ENCODE assay signal across 9 mouse cellular contexts in genomic region chr6:134631947-134632687, GRCm38 (mm10). TPM values are rescaled to one million over a fixed set of nuclear protein-coding genes. Genes with fewer than 3 reads are reported as not detected.
DNase-seq lines count a peak whose midpoint lies in the region; ATAC-seq and TF ChIP-seq lines count a peak whose summit lies in the region.
"Had no signal": no experiment of that assay in that cellular context is flagged by ENCODE, and none has a peak within 500 bp of the region (broad histone marks: within the 10 kb centered on the region; RNA-seq: fewer than 3 reads in every experiment).

Gene Mansc1, minus strand, starts transcription at chr6:134632488.

- peak within 1 kb of the TSS; percentile 94 for H3K4me2 ChIP-seq in embryonic facial prominence, embryonic 13.5 days
- peak within 1 kb of the TSS; percentile 74 for H3K4me2 ChIP-seq in liver, embryonic 12.5 days
- peak within 1 kb of the TSS; percentile 98 for H3K4me2 ChIP-seq in midbrain, postnatal 0 days (ENCODE audit: low read depth, low read length, poor library complexity, severe bottlenecking)

- peaks cover 32% of the 10 kb centered on the region for H3K27me3 ChIP-seq in embryonic facial prominence, embryonic 13.5 days
- peaks cover 9% of the 10 kb centered on the region for H3K27me3 ChIP-seq in heart, embryonic 10.5 days (ENCODE audit: insufficient read depth, poor library complexity, severe bottlenecking)
- peaks cover 36% of the 10 kb centered on the region for H3K27me3 ChIP-seq in liver, embryonic 12.5 days (replicated peaks)
- peaks cover 9% of the 10 kb centered on the region; the same call in 1 of the 2 replicates for H3K27me3 ChIP-seq in midbrain, postnatal 0 days (ENCODE audit: insufficient read depth, low read length)
- H3K27me3 ChIP-seq: Patski had no signal

- no peak within 1 kb of the TSS for H3K27ac ChIP-seq in embryonic facial prominence, embryonic 13.5 days
- peak within 1 kb of the TSS; percentile 89 for H3K27ac ChIP-seq in heart, embryonic 10.5 days
- H3K27ac ChIP-seq in liver, embryonic 12.5 days: no peak within 1 kb of the TSS
- H3K27ac ChIP-seq in midbrain, postnatal 0 days (ENCODE audit: low read depth, low read length): no peak within 1 kb of the TSS

- peak; percentile 32; the same call in 1 of the 2 replicates for ATAC-seq in embryonic facial prominence, embryonic 13.5 days (ENCODE audit: insufficient number of reproducible peaks, insufficient read depth, low FRiP score, low TSS enrichment, low read depth)
- ATAC-seq in liver, embryonic 12.5 days: 0 out of 2 replicates have a peak, but pooled peaks have one; percentile 37
- ATAC-seq in midbrain, postnatal 0 days (ENCODE audit: low FRiP score): peak; percentile 48
- ATAC-seq: Patski had no signal

- H3K4me3 ChIP-seq in embryonic facial prominence, embryonic 13.5 days: peak within 1 kb of the TSS; percentile 57
- peak within 1 kb of the TSS; percentile 78 for H3K4me3 ChIP-seq in heart, embryonic 10.5 days
- H3K4me3 ChIP-seq in liver, embryonic 12.5 days: peak within 1 kb of the TSS; percentile 54
- peak within 1 kb of the TSS; percentile 51 for H3K4me3 ChIP-seq in midbrain, postnatal 0 days (ENCODE audit: low read depth, low read length)

- 1% methylated on average over 46 of the region's 46 CpGs for WGBS in embryonic facial prominence, embryonic 13.5 days
- 1% methylated on average over 46 of the region's 46 CpGs for WGBS in heart, embryonic 10.5 days
- 3% methylated on average over 46 of the region's 46 CpGs for WGBS in liver, embryonic 12.5 days (ENCODE audit: insufficient replicate concordance)
- 1% methylated on average over 46 of the region's 46 CpGs for WGBS in midbrain, postnatal 0 days

- H3K4me1 ChIP-seq in embryonic facial prominence, embryonic 13.5 days: peaks cover 11% of the 10 kb centered on the region
- H3K4me1 ChIP-seq in heart, embryonic 10.5 days: peaks cover 6% of the 10 kb centered on the region; the same call in 1 of the 2 replicates
- peaks cover 6% of the 10 kb centered on the region; the same call in 1 of the 2 replicates for H3K4me1 ChIP-seq in liver, embryonic 12.5 days
- peaks cover 7% of the 10 kb centered on the region; the same call in 1 of the 2 replicates for H3K4me1 ChIP-seq in midbrain, postnatal 0 days (ENCODE audit: insufficient read depth, low read length)

- peak within 1 kb of the TSS; percentile 73 for H3K9ac ChIP-seq in embryonic facial prominence, embryonic 13.5 days
- H3K9ac ChIP-seq in liver, embryonic 12.5 days: peak within 1 kb of the TSS; percentile 42; the same call in 1 of the 2 replicates
- peak within 1 kb of the TSS; percentile 50 for H3K9ac ChIP-seq in midbrain, postnatal 0 days (replicated peaks; ENCODE audit: low read length, poor library complexity, severe bottlenecking)

- no peaks in the 10 kb centered on the region for H3K9me3 ChIP-seq in embryonic facial prominence, embryonic 13.5 days
- no peaks in the 10 kb centered on the region for H3K9me3 ChIP-seq in heart, embryonic 10.5 days
- no peaks in the 10 kb centered on the region for H3K9me3 ChIP-seq in liver, embryonic 12.5 days (replicated peaks)
- no peaks in the 10 kb centered on the region for H3K9me3 ChIP-seq in midbrain, postnatal 0 days (ENCODE audit: low read length)

- DNase-seq in CD4-positive helper T cell, adult 2 months (ENCODE audit: low read depth, low spot score): peak; percentile 49
- DNase-seq in adrenal gland, postnatal 25 days: peak; percentile 52
- DNase-seq in heart, embryonic 10.5 days (ENCODE audit: low spot score): peak; percentile 78
- DNase-seq in kidney, adult 18-20 months: peak; percentile 66
- peak; percentile 39 for DNase-seq in midbrain, postnatal 0 days (ENCODE audit: low spot score)
- peak; percentile 21 to 24 for DNase-seq in thymus, adult 18-20 months

- no peaks in the 10 kb centered on the region for H3K36me3 ChIP-seq in embryonic facial prominence, embryonic 13.5 days
- H3K36me3 ChIP-seq in heart, embryonic 10.5 days: no peaks in the 10 kb centered on the region
- no peaks in the 10 kb centered on the region for H3K36me3 ChIP-seq in liver, embryonic 12.5 days
- H3K36me3 ChIP-seq in midbrain, postnatal 0 days (ENCODE audit: insufficient read depth, low read length): no peaks in the 10 kb centered on the region

- TF ChIP-seq CTCF in midbrain, postnatal 0 days (IDR thresholded peaks at IDR 0.05): peak; percentile 29

RNA-seq across cellular contexts. Expression of gene Mansc1, which starts in this region (rescaled TPM):
- 3.7 and 5.5 TPM in 2 replicates for total RNA-seq in adrenal gland, postnatal 25 days (2021)
- 2.0 and 2.1 TPM in 2 replicates for polyA plus RNA-seq in embryonic facial prominence, embryonic 13.5 days (2015; fragmentation: Nextera tagmentation; extraction: Ambion mirVana)
- polyA plus RNA-seq in heart, embryonic 10.5 days (2016; fragmentation: Nextera tagmentation; extraction: Ambion mirVana): 3.1 and 5.8 TPM in 2 replicates
- 0.74 and 0.85 TPM in 2 replicates for polyA plus RNA-seq in liver, embryonic 12.5 days (2016; fragmentation: Nextera tagmentation; extraction: Ambion mirVana)
- 2.0 and 2.8 TPM in 2 replicates for total RNA-seq in midbrain, postnatal 0 days (2014; rRNA removed)
- 1.6 and 1.7 TPM in 2 replicates for polyA plus RNA-seq in midbrain, postnatal 0 days (2015; fragmentation: Nextera tagmentation; extraction: Ambion mirVana)
- polyA plus RNA-seq: Patski had no signal

Comparison
In these comparisons a context has a peak if more than half of its experiments do, and no peak if none do; other contexts are left out.
1. Peak in ATAC-seq, H3K4me3 ChIP-seq, H3K9ac ChIP-seq and H3K4me2 ChIP-seq in liver, embryonic 12.5 days; RNA of the gene not detected or under 1 TPM.
2. DNase-seq: peak in every context shown above with its lines; median percentile 78 in heart, embryonic 10.5 days; 66 in kidney, adult 18-20 months; 52 in adrenal gland, postnatal 25 days; 49 in CD4-positive helper T cell, adult 2 months; 39 in midbrain, postnatal 0 days; 22 in thymus, adult 18-20 months.